Mouse (Mus musculus): ENCODE results near the gene Slc9b1. TPM values are rescaled to one million over a fixed set of nuclear protein-coding genes. Genes with fewer than 3 reads are reported as not detected.
A peak's percentile ranks its signal among the peaks of the same experiment; 100 is the strongest.

Slc9b1 gene
- polyA plus RNA-seq, 1 experiment = 0.25 TPM

GRCm38 (mm10) chr3:135404599-135404998 lies 56.8 kb downstream of the Slc9b1 start:
- no peaks in the 10 kb centered on the region for H3K4me1 ChIP-seq (ENCODE audit: control insufficient read depth, insufficient read depth, low read length)
- TF ChIP-seq CTCF (IDR thresholded peaks at IDR 0.05; ENCODE audit: extremely low read depth, insufficient read depth, low read length) (no peak), POLR2A (IDR thresholded peaks at IDR 0.05; ENCODE audit: extremely low read depth, insufficient read depth, low read length) (no peak)
- H3K4me3 ChIP-seq (ENCODE audit: insufficient read depth, low read length) = no peak overlapping the region
- H3K27ac ChIP-seq (ENCODE audit: insufficient read depth, low read length) = no peak overlapping the region

- Histone ChIP-seq H3K4me3 (ENCODE audit: insufficient read depth, low read length) (no peak overlapping the region), H3K27ac (ENCODE audit: insufficient read depth, low read length) (no peak overlapping the region), H3K4me1 (ENCODE audit: control insufficient read depth, insufficient read depth, low read length) (no peaks in the 10 kb centered on the region)
- TF ChIP-seq POLR2A (IDR thresholded peaks at IDR 0.05; ENCODE audit: extremely low read depth, insufficient read depth, low read length) = no peak
- no peak for TF ChIP-seq CTCF (IDR thresholded peaks at IDR 0.05; ENCODE audit: extremely low read depth, insufficient read depth, low read length)
Observed at GRCm38 (mm10) chr3:135407351-135407750, 59.5 kb downstream of the Slc9b1 start.

GRCm38 (mm10) chr3:135409219-135409618 lies 61.4 kb downstream of the Slc9b1 start:
- no peaks in the 10 kb centered on the region for H3K4me1 ChIP-seq (ENCODE audit: control insufficient read depth, insufficient read depth, low read length)
- TF ChIP-seq CTCF (IDR thresholded peaks at IDR 0.05; ENCODE audit: extremely low read depth, insufficient read depth, low read length) (no peak), POLR2A (IDR thresholded peaks at IDR 0.05; ENCODE audit: extremely low read depth, insufficient read depth, low read length) (no peak)
- no peak overlapping the region for H3K4me3 ChIP-seq (ENCODE audit: insufficient read depth, low read length)
- H3K27ac ChIP-seq (ENCODE audit: insufficient read depth, low read length) = no peak overlapping the region

GRCm38 (mm10) chr3:135411056-135411455 lies 63.2 kb downstream of the Slc9b1 start:
- TF ChIP-seq POLR2A (IDR thresholded peaks at IDR 0.05; ENCODE audit: extremely low read depth, insufficient read depth, low read length) (no peak), CTCF (IDR thresholded peaks at IDR 0.05; ENCODE audit: extremely low read depth, insufficient read depth, low read length) (no peak)
- H3K4me3 ChIP-seq (ENCODE audit: insufficient read depth, low read length) = no peak overlapping the region
- H3K27ac ChIP-seq (ENCODE audit: insufficient read depth, low read length) = no peak overlapping the region
- no peaks in the 10 kb centered on the region for H3K4me1 ChIP-seq (ENCODE audit: control insufficient read depth, insufficient read depth, low read length)

GRCm38 (mm10) chr3:135411824-135412223 lies 64.0 kb downstream of the Slc9b1 start:
- no peak overlapping the region for H3K27ac ChIP-seq (ENCODE audit: insufficient read depth, low read length)
- TF ChIP-seq POLR2A (IDR thresholded peaks at IDR 0.05; ENCODE audit: extremely low read depth, insufficient read depth, low read length) = no peak
- H3K4me3 ChIP-seq (ENCODE audit: insufficient read depth, low read length) = no peak overlapping the region
- H3K4me1 ChIP-seq (ENCODE audit: control insufficient read depth, insufficient read depth, low read length) = no peaks in the 10 kb centered on the region

- Histone ChIP-seq H3K4me3 (ENCODE audit: insufficient read depth, low read length) (no peak overlapping the region), H3K4me1 (ENCODE audit: control insufficient read depth, insufficient read depth, low read length) (no peaks in the 10 kb centered on the region), H3K27ac (ENCODE audit: insufficient read depth, low read length) (no peak overlapping the region)
- TF ChIP-seq POLR2A (IDR thresholded peaks at IDR 0.05; ENCODE audit: extremely low read depth, insufficient read depth, low read length) (no peak), CTCF (IDR thresholded peaks at IDR 0.05; ENCODE audit: extremely low read depth, insufficient read depth, low read length) (no peak)
Observed at GRCm38 (mm10) chr3:135417245-135417644, 69.4 kb downstream of the Slc9b1 start.

- H3K4me3 ChIP-seq (ENCODE audit: insufficient read depth, low read length) = no peak overlapping the region
- no peaks in the 10 kb centered on the region for H3K4me1 ChIP-seq (ENCODE audit: control insufficient read depth, insufficient read depth, low read length)
- H3K27ac ChIP-seq (ENCODE audit: insufficient read depth, low read length) = no peak overlapping the region
- no peak for TF ChIP-seq CTCF (IDR thresholded peaks at IDR 0.05; ENCODE audit: extremely low read depth, insufficient read depth, low read length)
- no peak for TF ChIP-seq POLR2A (IDR thresholded peaks at IDR 0.05; ENCODE audit: extremely low read depth, insufficient read depth, low read length)
Observed at GRCm38 (mm10) chr3:135417799-135418198, 70.0 kb downstream of the Slc9b1 start.

- Histone ChIP-seq H3K4me1 (ENCODE audit: control insufficient read depth, insufficient read depth, low read length) (no peaks in the 10 kb centered on the region), H3K4me3 (ENCODE audit: insufficient read depth, low read length) (no peak overlapping the region), H3K27ac (ENCODE audit: insufficient read depth, low read length) (no peak overlapping the region)
- TF ChIP-seq POLR2A (IDR thresholded peaks at IDR 0.05; ENCODE audit: extremely low read depth, insufficient read depth, low read length) = no peak
- no peak for TF ChIP-seq CTCF (IDR thresholded peaks at IDR 0.05; ENCODE audit: extremely low read depth, insufficient read depth, low read length)
Observed at GRCm38 (mm10) chr3:135420542-135421309, 72.9 kb downstream of the Slc9b1 start.

- H3K4me1 ChIP-seq (ENCODE audit: control insufficient read depth, insufficient read depth, low read length) = no peaks in the 10 kb centered on the region
- TF ChIP-seq POLR2A (IDR thresholded peaks at IDR 0.05; ENCODE audit: extremely low read depth, insufficient read depth, low read length) (no peak), CTCF (IDR thresholded peaks at IDR 0.05; ENCODE audit: extremely low read depth, insufficient read depth, low read length) (no peak)
- H3K4me3 ChIP-seq (ENCODE audit: insufficient read depth, low read length) = no peak overlapping the region
- H3K27ac ChIP-seq (ENCODE audit: insufficient read depth, low read length) = no peak overlapping the region
Observed at GRCm38 (mm10) chr3:135421310-135421594, 73.4 kb downstream of the Slc9b1 start.

- TF ChIP-seq CTCF (IDR thresholded peaks at IDR 0.05; ENCODE audit: extremely low read depth, insufficient read depth, low read length) (no peak), POLR2A (IDR thresholded peaks at IDR 0.05; ENCODE audit: extremely low read depth, insufficient read depth, low read length) (no peak)
- Histone ChIP-seq H3K27ac (ENCODE audit: insufficient read depth, low read length) (peak overlapping the region; percentile 53), H3K4me3 (ENCODE audit: insufficient read depth, low read length) (peak overlapping the region; percentile 90), H3K4me1 (ENCODE audit: control insufficient read depth, insufficient read depth, low read length) (no peaks in the 10 kb centered on the region)
Observed at GRCm38 (mm10) chr3:135422232-135422855, 74.5 kb downstream of the Slc9b1 start.
